Mouse (Mus musculus) heart, embryonic 12.5 days (tissue): ENCODE results near the gene Lmtk2. TPM values are rescaled to one million over a fixed set of nuclear protein-coding genes. Genes with fewer than 3 reads are reported as not detected.

Experiments used
- ATAC-seq: fragments of 200-750 bp; cut with Nextera tagmentation; 2 replicates; pipeline ENCODE4 v1.8.0; 2017; ENCODE audit warnings: moderate TSS enrichment, moderate library complexity; ENCODE audit not compliant: insufficient number of reproducible peaks, low FRiP score
- H3K27ac ChIP-seq: fragments of 300-500 bp; sonication (generic); 2 replicates; pipeline ENCODE4 v1.5.1; 2016; ENCODE audit warnings: mild to moderate bottlenecking, moderate library complexity; ENCODE audit not compliant: poor library complexity, severe bottlenecking
- H3K27me3 ChIP-seq: fragments of 300-500 bp; sonication (generic); replicated peaks from 2 replicates; pipeline ENCODE4 v1.6.1; 2016; ENCODE audit warnings: mild to moderate bottlenecking, moderate library complexity
- H3K36me3 ChIP-seq: fragments of 300-500 bp; sonication (generic); 2 replicates; pipeline ENCODE4 v1.6.1; 2016; ENCODE audit warnings: mild to moderate bottlenecking, moderate library complexity
- H3K4me1 ChIP-seq: fragments of 300-500 bp; sonication (generic); replicated peaks from 2 replicates; pipeline ENCODE4 v1.6.1; 2016; ENCODE audit warnings: mild to moderate bottlenecking
- H3K4me2 ChIP-seq: fragments of 300-500 bp; sonication (generic); 2 replicates; pipeline ENCODE4 v1.6.1; 2016; ENCODE audit warnings: mild to moderate bottlenecking, moderate library complexity
- H3K4me3 ChIP-seq: fragments of 300-500 bp; sonication (generic); 2 replicates; pipeline ENCODE4 v1.5.1; 2016; ENCODE audit warnings: mild to moderate bottlenecking
- H3K9ac ChIP-seq: fragments of 300-500 bp; sonication (generic); 2 replicates; pipeline ENCODE4 v1.6.1; 2016; ENCODE audit warnings: mild to moderate bottlenecking, moderate library complexity
- H3K9me3 ChIP-seq: fragments of 300-500 bp; sonication (generic); replicated peaks from 2 replicates; pipeline ENCODE4 v1.6.1; 2016; ENCODE audit warnings: mild to moderate bottlenecking, moderate library complexity
- WGBS: fragments of 180-500 bp; shearing (Covaris S2); methylation state at CpG from one replicate; pipeline ENCODE4 v1.1.7; 2016; 5-methylcytosine and 5-hydroxymethylcytosine counted together
- polyA plus RNA-seq: library from polyadenylated mRNA; unstranded; fragments of >200 nt; fragmentation: Nextera tagmentation; extraction: Ambion mirVana; gene quantifications from 2 replicates; pipeline ENCODE4 v1.2.1, GENCODE M21; 2016

Gene Lmtk2
- polyA plus RNA-seq, 1 experiment from 2014 or later: 6.9 TPM

- H3K9me3 ChIP-seq: no peaks in the 10 kb centered on the region
- no peak; the same call in 1 of the 2 replicates for ATAC-seq
- H3K27me3 ChIP-seq: no peaks in the 10 kb centered on the region
- peaks cover 13% of the 10 kb centered on the region; the same call in 1 of the 2 replicates for H3K36me3 ChIP-seq
- peaks cover 13% of the 10 kb centered on the region for H3K4me1 ChIP-seq
- no peak overlapping the region for H3K9ac ChIP-seq
- no peak overlapping the region for H3K4me3 ChIP-seq
- WGBS: 87% methylated on average over 8 of the region's 8 CpGs
- no peak overlapping the region for H3K27ac ChIP-seq
- H3K4me2 ChIP-seq: no peak overlapping the region
These were observed 95.3 kb downstream of the Lmtk2 start for GRCm38 (mm10) chr5:144195567-144195966.

DNA sequence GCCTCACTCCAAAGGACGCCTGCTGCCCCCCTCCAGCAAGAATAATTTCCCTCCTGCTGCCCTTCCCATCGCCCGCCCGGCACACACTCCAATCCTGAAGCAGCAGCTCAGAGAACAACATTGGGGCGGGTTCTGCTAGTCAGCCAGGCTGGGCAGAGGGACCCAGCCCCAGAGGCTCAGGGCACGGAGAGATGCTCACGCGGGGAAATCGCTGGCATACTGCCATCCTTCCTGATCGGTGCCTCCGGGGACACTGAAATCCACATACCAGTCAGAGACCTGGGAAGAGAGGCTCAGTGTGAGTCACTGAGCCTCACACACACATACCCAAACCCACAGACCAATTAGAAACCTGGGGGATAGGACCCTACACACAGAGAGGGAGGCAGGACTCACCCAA is 100.4 kb downstream of the Lmtk2 start:
- H3K4me2 ChIP-seq: no peak overlapping the region
- peaks cover 6% of the 10 kb centered on the region for H3K9me3 ChIP-seq
- H3K4me3 ChIP-seq: no peak overlapping the region
- no peak for ATAC-seq
- no peaks in the 10 kb centered on the region for H3K27me3 ChIP-seq
- H3K9ac ChIP-seq: no peak overlapping the region
- H3K36me3 ChIP-seq: peaks cover 60% of the 10 kb centered on the region
- no peaks in the 10 kb centered on the region for H3K4me1 ChIP-seq
- 79% methylated on average over 11 of the region's 11 CpGs for WGBS
- H3K27ac ChIP-seq: no peak overlapping the region

DNA sequence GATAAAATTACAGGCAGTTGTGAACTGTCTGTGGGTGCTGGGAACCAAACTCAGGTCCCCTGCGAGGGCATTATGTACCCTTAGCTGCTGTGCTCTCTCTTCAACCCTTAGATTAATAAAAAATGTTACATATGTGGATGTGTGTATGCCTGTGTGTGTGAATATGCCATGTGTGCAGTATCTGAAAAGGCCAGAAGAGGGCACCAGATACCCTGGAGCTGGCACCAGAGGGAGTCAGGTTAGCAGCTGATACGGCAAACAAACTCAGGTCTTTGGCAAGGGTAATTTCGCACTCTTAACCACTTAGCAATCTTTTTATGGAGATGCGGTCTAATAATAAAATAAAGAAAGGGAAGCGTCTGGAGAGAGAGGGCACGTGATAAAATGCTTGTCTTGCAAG is 102.2 kb downstream of the Lmtk2 start:
- Histone ChIP-seq H3K36me3 (peaks cover 71% of the 10 kb centered on the region), H3K27me3 (no peaks in the 10 kb centered on the region), H3K9me3 (peaks cover 6% of the 10 kb centered on the region), H3K27ac (no peak overlapping the region), H3K4me2 (no peak overlapping the region), H3K4me1 (no peaks in the 10 kb centered on the region), H3K9ac (no peak overlapping the region), H3K4me3 (no peak overlapping the region)
- WGBS: 91% methylated on average over 6 of the region's 6 CpGs
- ATAC-seq: no peak

DNA sequence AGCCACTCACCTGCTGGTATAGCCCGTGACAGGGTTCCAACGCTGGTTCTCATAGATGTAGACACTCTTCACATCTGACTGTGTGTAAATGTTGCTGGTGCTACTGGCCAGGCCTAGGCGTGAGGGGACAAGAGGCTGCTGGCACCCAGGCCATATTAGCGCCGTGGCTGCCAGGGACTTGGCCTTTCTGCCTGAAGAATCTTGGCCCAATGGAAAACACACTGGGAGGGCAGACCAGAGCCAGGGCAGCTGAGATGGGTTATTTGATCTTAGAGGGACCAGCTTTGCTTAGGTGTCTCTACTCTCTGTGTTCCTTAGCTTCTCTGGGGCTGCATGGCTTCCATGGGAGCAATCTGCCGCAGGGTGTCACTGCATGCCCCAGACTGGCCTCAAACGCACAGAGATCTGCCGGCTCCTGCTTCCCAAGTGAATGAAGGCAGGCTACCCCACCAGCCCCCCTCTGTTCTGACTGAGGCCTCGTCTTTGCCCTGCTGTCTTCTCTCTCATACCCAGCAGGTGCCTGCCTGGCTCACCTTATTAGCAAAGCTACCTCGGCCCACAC is 103.2 kb downstream of the Lmtk2 start:
- no peak for ATAC-seq
- WGBS: 88% methylated on average over 10 of the region's 10 CpGs
- Histone ChIP-seq H3K36me3 (peaks cover 73% of the 10 kb centered on the region), H3K9me3 (peaks cover 6% of the 10 kb centered on the region), H3K27me3 (no peaks in the 10 kb centered on the region), H3K4me2 (no peak overlapping the region), H3K9ac (no peak overlapping the region), H3K4me1 (no peaks in the 10 kb centered on the region), H3K27ac (no peak overlapping the region), H3K4me3 (no peak overlapping the region)

GRCm38 (mm10) chr5:144204303-144204702 is 104.1 kb downstream of the Lmtk2 start:
- ATAC-seq: no peak
- H3K4me2 ChIP-seq: no peak overlapping the region
- 88% methylated on average over 12 of the region's 12 CpGs for WGBS
- H3K27ac ChIP-seq: no peak overlapping the region
- H3K9ac ChIP-seq: no peak overlapping the region
- no peaks in the 10 kb centered on the region for H3K27me3 ChIP-seq
- H3K4me3 ChIP-seq: no peak overlapping the region
- peaks cover 75% of the 10 kb centered on the region for H3K36me3 ChIP-seq
- no peaks in the 10 kb centered on the region for H3K4me1 ChIP-seq
- peaks cover 6% of the 10 kb centered on the region for H3K9me3 ChIP-seq

DNA sequence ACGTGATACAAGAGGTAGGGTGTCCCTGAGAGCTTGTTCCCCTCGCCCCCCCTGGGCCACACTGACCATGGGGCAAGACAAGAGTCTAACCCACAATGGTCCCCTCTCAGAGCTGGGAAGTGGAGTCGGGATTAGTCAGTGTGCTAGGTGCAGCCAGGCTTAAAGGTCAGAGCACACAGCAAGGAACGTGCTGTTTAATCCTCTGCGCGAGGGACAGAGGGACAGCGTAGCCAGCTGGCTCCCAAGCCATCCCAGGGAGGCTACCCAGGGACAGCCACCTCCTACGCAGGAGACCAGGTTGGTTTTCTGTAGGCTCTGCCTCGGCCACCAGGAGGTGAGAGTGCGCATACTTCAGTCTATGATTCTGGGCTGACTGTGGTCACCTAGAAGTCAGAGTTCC is 104.7 kb downstream of the Lmtk2 start:
- peaks cover 80% of the 10 kb centered on the region for H3K36me3 ChIP-seq
- WGBS: 78% methylated on average over 10 of the region's 10 CpGs

DNA sequence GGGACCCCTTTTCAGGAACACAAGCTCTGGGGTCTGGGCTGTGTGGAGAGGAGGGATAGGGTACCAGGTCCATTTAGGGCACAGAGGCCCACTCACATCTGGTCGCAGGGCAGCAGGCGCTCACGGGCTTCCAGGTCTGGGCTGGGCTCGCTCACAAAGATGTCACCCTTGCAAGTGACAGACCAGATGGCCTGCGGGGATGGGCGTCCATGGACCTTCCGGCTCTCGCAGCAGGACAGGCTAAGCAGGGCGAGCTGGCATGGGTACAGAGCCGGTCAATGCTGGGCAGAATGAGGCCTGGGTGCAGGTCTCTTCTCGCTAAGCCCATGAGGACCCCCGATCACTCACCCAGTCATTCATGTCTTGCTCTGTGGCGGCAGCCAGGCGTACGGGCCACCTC is 105.8 kb downstream of the Lmtk2 start:
- peaks cover 84% of the 10 kb centered on the region for H3K36me3 ChIP-seq
- ATAC-seq: no peak
- no peak overlapping the region for H3K4me3 ChIP-seq
- 93% methylated on average over 15 of the region's 15 CpGs for WGBS
- H3K9me3 ChIP-seq: peaks cover 6% of the 10 kb centered on the region
- no peaks in the 10 kb centered on the region for H3K27me3 ChIP-seq
- no peak overlapping the region for H3K4me2 ChIP-seq
- no peak overlapping the region for H3K27ac ChIP-seq
- no peak overlapping the region for H3K9ac ChIP-seq
- no peaks in the 10 kb centered on the region for H3K4me1 ChIP-seq

More for the DNA sequence above, 104.7 kb downstream of the Lmtk2 start:
- Histone ChIP-seq H3K9me3 (peaks cover 6% of the 10 kb centered on the region), H3K4me3 (no peak overlapping the region), H3K4me2 (no peak overlapping the region), H3K4me1 (no peaks in the 10 kb centered on the region), H3K9ac (no peak overlapping the region), H3K27me3 (no peaks in the 10 kb centered on the region), H3K27ac (no peak overlapping the region)
- ATAC-seq: no peak

DNA sequence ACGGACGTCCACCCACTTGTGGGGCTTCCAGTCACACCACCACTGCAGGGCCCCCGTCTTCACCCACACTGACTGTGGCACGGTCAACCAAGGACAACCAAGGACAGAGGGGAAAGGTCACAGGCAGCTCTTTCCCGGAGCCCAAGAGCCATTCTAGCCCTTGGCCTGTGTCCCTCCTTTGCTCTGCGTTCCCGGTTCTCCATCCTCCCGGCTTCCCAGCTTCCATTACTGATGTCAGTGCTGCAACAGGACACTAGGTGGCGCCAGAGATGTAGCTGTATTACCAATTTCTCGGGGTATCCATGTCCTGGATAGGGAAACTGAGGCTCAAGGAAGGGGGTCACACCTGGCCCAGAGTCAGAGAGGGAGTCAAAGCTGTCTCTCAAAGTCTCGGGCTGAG is 107.2 kb downstream of the Lmtk2 start:
- no peaks in the 10 kb centered on the region for H3K27me3 ChIP-seq
- H3K36me3 ChIP-seq: peaks cover 84% of the 10 kb centered on the region
- peaks cover 1% of the 10 kb centered on the region for H3K9me3 ChIP-seq
- H3K9ac ChIP-seq: no peak overlapping the region
- H3K4me3 ChIP-seq: no peak overlapping the region
- 45% methylated on average over 11 of the region's 11 CpGs for WGBS
- H3K4me1 ChIP-seq: no peaks in the 10 kb centered on the region
- H3K4me2 ChIP-seq: no peak overlapping the region
- ATAC-seq: no peak
- H3K27ac ChIP-seq: no peak overlapping the region

DNA sequence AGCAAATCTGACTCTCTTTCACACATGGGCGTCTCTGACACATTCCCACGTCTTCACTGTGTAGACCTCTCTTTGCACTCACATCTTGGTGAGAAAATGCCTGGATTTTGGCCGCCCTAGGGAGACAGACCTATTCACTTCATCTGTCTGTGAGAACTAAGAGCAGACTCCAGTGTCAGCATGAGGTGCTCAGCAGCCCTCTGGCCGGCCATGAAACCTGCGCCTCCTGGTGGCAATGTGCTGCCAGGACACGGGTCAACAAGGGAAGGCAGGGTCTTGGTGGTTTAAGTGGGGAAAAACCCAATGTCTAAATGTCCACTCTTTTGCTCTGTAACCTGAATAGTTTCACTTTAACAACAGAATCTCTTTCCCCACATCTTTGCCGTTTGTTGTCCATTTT is 114.2 kb downstream of the Lmtk2 start:
- Histone ChIP-seq H3K4me1 (no peaks in the 10 kb centered on the region), H3K9ac (no peak overlapping the region), H3K4me3 (no peak overlapping the region), H3K27ac (no peak overlapping the region), H3K9me3 (no peaks in the 10 kb centered on the region), H3K36me3 (peaks cover 75% of the 10 kb centered on the region), H3K4me2 (no peak overlapping the region), H3K27me3 (no peaks in the 10 kb centered on the region)
- ATAC-seq: no peak
- 25% methylated on average over 7 of the region's 7 CpGs for WGBS

- WGBS: 95% methylated on average over 2 of the region's 2 CpGs
- Histone ChIP-seq H3K9me3 (no peaks in the 10 kb centered on the region), H3K9ac (no peak overlapping the region), H3K27me3 (no peaks in the 10 kb centered on the region), H3K27ac (no peak overlapping the region), H3K4me3 (no peak overlapping the region), H3K4me2 (no peak overlapping the region), H3K4me1 (no peaks in the 10 kb centered on the region), H3K36me3 (peaks cover 60% of the 10 kb centered on the region)
- no peak for ATAC-seq
These were observed 115.8 kb downstream of the Lmtk2 start for GRCm38 (mm10) chr5:144215992-144216391.

DNA sequence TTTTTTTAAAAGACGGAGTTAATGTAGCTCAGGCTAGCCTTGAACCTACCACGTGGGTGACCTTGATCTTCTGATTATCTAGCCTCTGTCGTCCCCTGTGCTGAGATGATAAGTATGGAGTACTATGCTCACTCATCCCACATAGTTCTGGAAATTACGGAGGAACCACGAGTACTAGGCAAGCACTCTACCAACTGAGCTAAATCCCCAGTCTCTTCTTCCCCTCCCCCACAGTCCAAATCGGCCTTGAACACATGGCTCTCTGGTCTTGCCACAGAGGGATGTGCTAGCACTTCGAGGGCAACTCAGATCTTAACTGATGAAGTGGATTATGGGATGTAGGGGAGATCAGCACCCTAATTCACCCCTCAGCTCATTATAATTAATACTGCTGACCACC is 117.8 kb downstream of the Lmtk2 start:
- Histone ChIP-seq H3K9me3 (no peaks in the 10 kb centered on the region), H3K4me3 (no peak overlapping the region), H3K36me3 (peaks cover 42% of the 10 kb centered on the region), H3K9ac (no peak overlapping the region), H3K27ac (no peak overlapping the region), H3K27me3 (no peaks in the 10 kb centered on the region), H3K4me1 (peaks cover 13% of the 10 kb centered on the region), H3K4me2 (no peak overlapping the region)
- no peak for ATAC-seq
- WGBS: 84% methylated on average over 7 of the region's 7 CpGs

- no peak overlapping the region for H3K4me3 ChIP-seq
- no peak overlapping the region for H3K27ac ChIP-seq
- H3K4me1 ChIP-seq: peaks cover 17% of the 10 kb centered on the region
- peaks cover 30% of the 10 kb centered on the region for H3K36me3 ChIP-seq
- no peaks in the 10 kb centered on the region for H3K9me3 ChIP-seq
- no peak overlapping the region for H3K9ac ChIP-seq
- H3K4me2 ChIP-seq: no peak overlapping the region
- H3K27me3 ChIP-seq: no peaks in the 10 kb centered on the region
- 57% methylated on average over 12 of the region's 12 CpGs for WGBS
- ATAC-seq: no peak
These were observed 119.1 kb downstream of the Lmtk2 start for GRCm38 (mm10) chr5:144219306-144219705.
